Mouse (Mus musculus): ENCODE measurements around the gene Antxr2. TPM values are rescaled to one million over a fixed set of nuclear protein-coding genes. Genes with fewer than 3 reads are reported as not detected.

The Antxr2 gene
- total and polyA plus RNA-seq, 3 experiments = 3.6 to 4.0 (median 3.9) TPM

- H3K36me3 ChIP-seq (replicated peaks in 1 of 2; ENCODE audit: control insufficient read depth in 1 of 2, insufficient read depth in 1 of 2, low read length in 1 of 2) = peaks cover 2 to 9% of the 10 kb centered on the region in 2 experiments
Observed at GRCm38 (mm10) chr5:98020658-98021057, 10.2 kb downstream of the Antxr2 start.

GRCm38 (mm10) chr5:98019396-98019795 lies 11.4 kb downstream of the Antxr2 start:
- no peak overlapping the region for H3K4me3 ChIP-seq (replicated peaks in 1 of 3; ENCODE audit: low read depth in 2 of 3, low read length in 2 of 3, poor library complexity in 1 of 3)
- peaks cover 25 to 59% of the 10 kb centered on the region in 2 experiments for H3K4me1 ChIP-seq (ENCODE audit: control insufficient read depth in 1 of 2, insufficient read depth in 2 of 2)
- peak overlapping the region; percentile 97 for H3K27ac ChIP-seq (ENCODE audit: insufficient read depth, low read depth)
- H3K9ac ChIP-seq (ENCODE audit: insufficient read depth, low read depth) = no peak overlapping the region; the same call in 1 of the 2 replicates
- H3K79me2 ChIP-seq (replicated peaks; ENCODE audit: control insufficient read depth, extremely low read depth, insufficient read depth, poor library complexity, severe bottlenecking) = no peaks in the 10 kb centered on the region; the same call in 1 of the 2 replicates
- TF ChIP-seq EP300 (IDR thresholded peaks at IDR 0.05; ENCODE audit: low read length) (0 out of 2 replicates have a peak, but pooled peaks have one; percentile 37), HCFC1 (IDR thresholded peaks at IDR 0.05; ENCODE audit: low read depth, low read length) (no peak), BHLHE40 (IDR thresholded peaks at IDR 0.05; ENCODE audit: low read depth, low read length) (peak; percentile 82), ZMIZ1 (IDR thresholded peaks at IDR 0.05; ENCODE audit: low read depth, low read length) (no peak), ETS1 (conservative IDR thresholded peaks at IDR 0.05; ENCODE audit: low read depth, low read length) (peak; percentile 92)
- DNase-seq (ENCODE audit: extremely low read depth) = peak; percentile 77
- dilution Hi-C loops (cut with MboI; ENCODE audit: extremely low pct_ligation_motif_present, extremely low pct_unique_long_range_greater_than_20kb, low sequenced_read_pairs) = no loop called here
- no peaks in the 10 kb centered on the region for H3K9me3 ChIP-seq (replicated peaks; ENCODE audit: low read length)
- no peaks in the 10 kb centered on the region for H3K27me3 ChIP-seq (replicated peaks)
- in situ Hi-C loops (cut with MboI; ENCODE audit: low pct_ligation_motif_present, low pct_unique_long_range_greater_than_20kb, low sequenced_read_pairs) = no loop called here
- H3K4me2 ChIP-seq (ENCODE audit: insufficient read depth, low read depth, poor library complexity, severe bottlenecking) = peak overlapping the region; percentile 47
- H3K36me3 ChIP-seq (replicated peaks in 1 of 2; ENCODE audit: control insufficient read depth in 1 of 2, insufficient read depth in 1 of 2, low read length in 1 of 2) = peaks cover 0 to 2% of the 10 kb centered on the region in 2 experiments

More at GRCm38 (mm10) chr5:98020658-98021057, 10.2 kb downstream of the Antxr2 start:
- no peak for DNase-seq (ENCODE audit: extremely low read depth)
- TF ChIP-seq KAT2A (IDR thresholded peaks at IDR 0.05; ENCODE audit: insufficient replicate concordance, low read length) = no peak
- TF ChIP-seq EP300 (IDR thresholded peaks at IDR 0.05; ENCODE audit: low read length) = peak; percentile 60
- TF ChIP-seq MAFK (IDR thresholded peaks at IDR 0.05; ENCODE audit: insufficient replicate concordance, low read length) = peak; percentile 52; the same call in 1 of the 2 replicates
- peak; percentile 90 for TF ChIP-seq ETS1 (conservative IDR thresholded peaks at IDR 0.05; ENCODE audit: low read depth, low read length)
- TF ChIP-seq POLR2AphosphoS2 (IDR thresholded peaks at IDR 0.05; ENCODE audit: low read depth, low read length) = no peak
- peak; percentile 68 for TF ChIP-seq MEF2A (IDR thresholded peaks at IDR 0.05; ENCODE audit: borderline replicate concordance, low read depth, low read length)
- 0 out of 2 replicates have a peak, but pooled peaks have one; percentile 17 for TF ChIP-seq JUND (conservative IDR thresholded peaks at IDR 0.05; ENCODE audit: low read depth, low read length)
- TF ChIP-seq CTCF (conservative IDR thresholded peaks at IDR 0.05 in 1 of 2, IDR thresholded peaks at IDR 0.05 in 1 of 2; ENCODE audit: low read depth in 2 of 2, low read length in 2 of 2) = no peak
- TF ChIP-seq IRF4 (IDR thresholded peaks at IDR 0.05; ENCODE audit: low read depth, low read length) = peak; percentile 65
- peak; percentile 43; the same call in 1 of the 2 replicates for TF ChIP-seq MXI1 (IDR thresholded peaks at IDR 0.05; ENCODE audit: low read depth, low read length)
- peak; percentile 88 for TF ChIP-seq BHLHE40 (IDR thresholded peaks at IDR 0.05; ENCODE audit: low read depth, low read length)
- no peak for TF ChIP-seq E2F4 (IDR thresholded peaks at IDR 0.05; ENCODE audit: insufficient replicate concordance, low read depth, low read length)
- TF ChIP-seq TCF12 (IDR thresholded peaks at IDR 0.05; ENCODE audit: low read depth, low read length) = peak; percentile 51; the same call in 1 of the 2 replicates
- Histone ChIP-seq H3K4me3 (replicated peaks in 1 of 3; ENCODE audit: low read depth in 2 of 3, low read length in 2 of 3, poor library complexity in 1 of 3) (no peak overlapping the region), H3K79me2 (replicated peaks; ENCODE audit: control insufficient read depth, extremely low read depth, insufficient read depth, poor library complexity, severe bottlenecking) (no peaks in the 10 kb centered on the region; the same call in 1 of the 2 replicates), H3K9ac (ENCODE audit: insufficient read depth, low read depth) (no peak overlapping the region), H3K4me2 (ENCODE audit: insufficient read depth, low read depth, poor library complexity, severe bottlenecking) (peak overlapping the region; percentile 13; the same call in 1 of the 2 replicates), H3K27me3 (replicated peaks) (no peaks in the 10 kb centered on the region), H3K4me1 (ENCODE audit: control insufficient read depth in 1 of 2, insufficient read depth in 2 of 2) (peaks cover 25 to 56% of the 10 kb centered on the region in 2 experiments), H3K9me3 (replicated peaks; ENCODE audit: low read length) (no peaks in the 10 kb centered on the region), H3K27ac (ENCODE audit: insufficient read depth, low read depth) (peak overlapping the region; percentile 70)
- in situ Hi-C loops (cut with MboI; ENCODE audit: low pct_ligation_motif_present, low pct_unique_long_range_greater_than_20kb, low sequenced_read_pairs) (loop anchor here (10.0 kb wide), 1 partner anchor 46 kb away; no protein-coding TSS in a partner anchor), dilution Hi-C loops (cut with MboI; ENCODE audit: extremely low pct_ligation_motif_present, extremely low pct_unique_long_range_greater_than_20kb, low sequenced_read_pairs) (no loop called here)

Measured in CH12.LX (cell line).